Mouse (Mus musculus) gastrocnemius, adult 18-20 months (tissue): ENCODE data around the gene Magi2. TPM values are rescaled to one million over a fixed set of nuclear protein-coding genes. Genes with fewer than 3 reads are reported as not detected.

ENCODE experiments used
- DNase-seq: peaks from one replicate; pipeline ENCODE4 v3.0.0; 2021; ENCODE audit warnings: low spot score
- total RNA-seq, 2 experiments: library from RNA; stranded (reverse); gene quantifications; 2 replicates each; pipeline ENCODE4 v1.2.3; 2021

Magi2 gene
- total RNA-seq, 2 experiments from 2014 or later, result 0.53 to 0.85 TPM

DNA sequence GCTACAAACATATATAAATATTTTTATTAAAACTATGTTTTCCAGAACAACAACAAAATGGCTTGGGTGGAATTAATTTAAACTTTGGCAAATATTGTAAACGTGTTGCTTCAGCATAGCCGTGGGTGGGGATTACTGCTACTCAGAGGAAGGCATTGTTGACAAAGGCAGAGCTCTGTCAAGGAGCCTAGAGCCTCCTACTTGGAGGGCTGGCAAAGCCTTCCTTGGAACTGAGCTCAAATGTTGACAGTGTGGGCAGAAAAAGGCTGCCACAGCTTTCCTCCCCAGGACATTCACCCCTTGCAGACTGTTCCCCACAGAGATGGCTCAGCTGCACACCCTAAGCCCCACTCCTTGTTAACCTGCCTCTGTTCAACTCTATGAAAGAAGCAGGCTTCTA lies 1526.3 kb downstream of the Magi2 start:
- no peak for DNase-seq

GRCm38 (mm10) chr5:20753963-20754362 lies 1527.1 kb downstream of the Magi2 start:
- no peak for DNase-seq
